Mouse (Mus musculus): ENCODE data around the gene Tnni3.

Tnni3 gene

GRCm38 (mm10) chr7:4498251-4498650, 25.8 kb downstream of the Tnni3 start:
- DNase-seq = peak; percentile 85 to 92

DNA sequence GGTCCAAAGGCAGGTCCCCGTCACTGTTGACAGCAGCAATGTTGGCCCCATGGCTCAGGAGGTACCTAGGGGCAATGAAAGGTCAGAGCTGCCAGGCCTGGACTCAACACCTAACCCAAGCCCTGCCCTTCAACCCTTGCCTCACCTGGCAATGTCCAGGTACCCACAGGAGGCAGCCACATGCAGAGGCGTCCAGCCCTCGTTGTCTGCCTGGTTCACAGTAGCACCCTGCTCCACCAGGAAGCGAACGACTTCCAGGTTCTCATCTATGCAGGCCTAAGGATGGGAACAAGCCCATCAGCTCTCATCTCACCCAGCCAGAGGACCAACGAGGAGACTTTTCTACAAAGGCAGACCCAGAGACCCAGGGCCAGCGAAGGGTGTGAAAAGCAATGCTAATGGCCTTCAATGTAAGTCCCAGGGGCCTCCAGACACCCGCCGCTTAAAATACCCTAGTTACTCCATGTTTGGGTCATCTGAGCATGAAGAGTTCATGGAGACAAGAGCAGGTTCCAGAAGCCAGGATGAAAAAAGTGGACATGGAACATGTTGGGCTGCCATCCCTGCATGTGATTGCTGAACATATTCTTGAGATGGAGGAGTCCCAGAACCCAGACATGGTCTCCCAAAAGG, 26.6 kb downstream of the Tnni3 start:
- no peak for DNase-seq

DNA sequence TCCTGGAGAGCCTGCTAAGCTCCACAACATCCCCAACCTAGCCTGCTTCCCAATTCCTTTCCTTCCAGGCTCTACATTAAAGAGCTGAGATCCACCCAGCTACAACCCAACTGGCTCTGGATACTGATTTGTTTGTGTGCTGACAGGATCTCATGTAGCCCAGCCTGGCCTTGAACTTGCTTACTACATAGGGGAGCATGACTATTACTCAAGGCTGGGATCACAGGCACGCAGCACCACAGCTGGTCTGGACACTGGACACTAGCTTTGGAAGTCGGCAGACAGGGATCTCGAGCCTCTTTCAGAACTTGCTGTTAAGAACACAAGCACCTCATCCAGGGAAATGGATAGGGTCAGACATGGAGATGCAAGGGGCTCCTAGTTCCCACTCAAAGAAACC, 27.6 kb downstream of the Tnni3 start:
- DNase-seq = no peak

DNA sequence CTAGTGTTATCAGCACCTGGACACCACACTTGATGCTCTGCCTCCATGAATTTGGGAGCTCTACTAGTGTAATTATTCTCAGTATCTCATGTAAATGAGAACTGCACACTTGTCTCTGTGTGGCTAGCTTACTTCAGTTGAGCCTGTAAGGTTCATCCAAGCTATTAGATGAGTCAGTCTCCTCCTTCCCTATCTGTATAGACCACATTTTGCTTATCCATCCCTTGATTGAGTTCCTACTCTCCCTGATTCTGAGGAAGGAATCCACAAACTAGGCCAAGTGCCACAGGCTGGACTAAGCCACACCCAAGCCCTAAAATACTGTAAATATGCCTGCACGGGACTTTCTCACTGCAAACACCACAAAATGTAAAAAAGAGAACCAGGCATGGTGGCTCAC, 30.0 kb downstream of the Tnni3 start:
- DNase-seq = no peak

DNA sequence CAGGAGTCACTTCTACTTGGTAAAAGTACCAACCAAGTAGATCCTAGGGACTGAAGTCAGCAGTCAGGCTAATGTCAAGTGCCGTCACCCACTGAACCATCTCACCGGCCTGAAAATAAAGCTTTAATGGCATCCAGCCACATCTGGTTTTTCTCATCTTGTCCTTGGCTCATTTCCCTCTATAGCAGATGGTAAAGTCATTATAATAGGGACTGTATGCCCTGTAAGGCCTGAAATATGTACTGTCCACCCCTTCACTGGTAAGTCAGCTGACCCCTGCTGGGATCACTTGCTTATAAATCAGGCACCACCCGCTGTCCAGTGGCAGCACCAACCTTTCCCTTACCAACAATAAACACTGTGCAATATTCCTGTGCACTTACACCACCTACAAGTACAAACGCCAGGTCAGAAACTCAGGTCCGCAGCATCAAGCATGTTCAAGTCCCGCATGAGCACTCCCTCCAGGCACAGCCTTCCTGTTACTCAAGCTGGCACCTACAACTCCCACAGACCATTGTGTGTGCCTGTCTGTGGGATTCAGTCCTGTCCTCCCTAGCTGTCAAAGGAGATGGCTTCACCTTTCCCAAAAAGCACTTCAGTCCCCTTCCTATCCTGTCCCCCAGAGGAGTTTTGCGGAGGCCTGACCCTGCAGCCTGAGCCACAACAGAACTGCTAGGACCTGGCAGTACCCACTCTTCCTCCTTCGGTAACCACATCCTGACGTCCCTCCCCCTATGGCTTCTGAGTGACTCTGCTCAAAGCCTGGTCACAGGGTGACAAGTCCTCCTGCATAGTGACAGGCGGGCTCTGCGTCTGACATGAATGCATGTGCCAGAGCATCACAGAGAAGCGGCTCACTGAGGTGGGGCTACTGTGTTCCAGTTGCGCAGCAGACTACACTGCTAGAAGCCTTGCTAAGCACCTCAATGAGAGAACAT, 31.5 kb downstream of the Tnni3 start:
- no peak for DNase-seq

- DNase-seq = peak; percentile 51 to 57
Measured at GRCm38 (mm10) chr7:4491308-4491707, 32.7 kb downstream of the Tnni3 start.

DNA sequence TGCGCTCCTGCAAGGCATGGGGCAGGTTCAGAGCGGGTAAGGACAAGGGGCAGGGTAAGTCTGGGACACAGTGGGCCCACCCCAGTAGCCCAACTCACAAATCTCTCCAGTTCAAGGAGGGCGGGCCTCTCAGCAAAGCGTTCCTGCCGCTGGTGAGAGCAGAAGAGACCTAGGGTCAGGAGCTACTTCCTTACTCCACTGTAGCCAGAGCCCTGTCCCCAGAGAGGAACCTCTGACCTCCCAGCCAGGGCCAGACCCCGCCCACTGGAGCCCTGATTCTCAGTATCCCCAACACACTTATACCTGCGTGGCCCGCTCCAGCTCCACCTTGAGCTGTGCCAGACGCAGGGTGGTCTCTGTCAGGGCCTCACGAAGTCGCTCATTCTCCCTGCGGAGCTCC, 41.7 kb downstream of the Tnni3 start:
- no peak for DNase-seq

- DNase-seq = peak in 1 of 2 experiments; percentile 63
Measured at GRCm38 (mm10) chr7:4479674-4480073, 44.4 kb downstream of the Tnni3 start.

- no peak for DNase-seq
Measured at GRCm38 (mm10) chr7:4478796-4479291, 45.2 kb downstream of the Tnni3 start.

- peak; percentile 83 to 91 for DNase-seq
Measured at GRCm38 (mm10) chr7:4478021-4478795, 45.8 kb downstream of the Tnni3 start.

DNA sequence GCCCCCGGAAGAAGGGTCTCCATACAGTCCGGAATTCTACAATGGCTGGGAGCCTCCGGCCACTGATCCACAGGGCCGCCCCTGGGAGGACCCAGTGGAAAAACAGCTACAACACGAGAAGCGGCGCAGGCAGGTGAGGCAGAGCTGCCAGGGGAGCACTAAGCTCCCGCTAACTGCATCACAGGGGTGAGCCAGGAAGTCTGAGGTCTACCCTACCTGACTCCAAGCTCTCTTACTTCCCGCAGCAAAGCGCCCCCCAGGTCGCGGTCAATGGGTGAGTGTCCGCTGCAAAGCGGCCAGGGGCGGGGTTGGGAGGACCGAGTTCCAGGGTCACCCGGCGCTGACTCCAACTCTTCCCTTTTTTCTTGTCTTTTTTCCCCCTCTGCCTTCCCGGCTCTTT, 50.1 kb downstream of the Tnni3 start:
- DNase-seq = no peak

GRCm38 (mm10) chr7:4471179-4471555, 52.9 kb downstream of the Tnni3 start:
- DNase-seq = peak; percentile 87 to 89

- peak; percentile 80 to 84 for DNase-seq
Measured at GRCm38 (mm10) chr7:4470275-4471178, 53.5 kb downstream of the Tnni3 start.

Data from lung, postnatal 4 days (tissue).